Mouse (Mus musculus) lung, adult 2 months (tissue): ENCODE results near the gene Med21. TPM values are rescaled to one million over a fixed set of nuclear protein-coding genes. Genes with fewer than 3 reads are reported as not detected.

Source experiments
- DNase-seq: peaks from one replicate; pipeline ENCODE4 v3.0.0; 2022
- H3K4me1 ChIP-seq: fragments of 200-500 bp; 2 replicates; pipeline ENCODE4 v1.6.1; 2011; ENCODE audit warnings: low read length; ENCODE audit not compliant: control insufficient read depth, insufficient read depth
- H3K4me3 ChIP-seq: fragments of 200-500 bp; replicated peaks from 2 replicates; pipeline ENCODE3; 2011; ENCODE audit warnings: low read depth, mild to moderate bottlenecking, control low read depth, low read length; ENCODE audit errors: extremely low read depth
- CTCF ChIP-seq: fragments of 200-500 bp; IDR thresholded peaks from 2 replicates; pipeline ENCODE4 v1.5.1; 2011; ENCODE audit warnings: mild to moderate bottlenecking, low read length, control low read depth; ENCODE audit not compliant: insufficient read depth
- POLR2A ChIP-seq: fragments of 200-500 bp; IDR thresholded peaks from 2 replicates; pipeline ENCODE4 v1.6.1; 2011; ENCODE audit warnings: low read depth, mild to moderate bottlenecking, control low read depth, low read length, borderline replicate concordance; ENCODE audit errors: extremely low read depth
- WGBS: fragments of 180-500 bp; shearing (Covaris S2); methylation state at CpG from one replicate; pipeline ENCODE4 v1.1.7; 2018; 5-methylcytosine and 5-hydroxymethylcytosine counted together
- polyA plus RNA-seq: library from polyadenylated mRNA; depleted of rRNA; stranded (reverse); fragments of >200 nt; gene quantifications from 2 replicates; pipeline ENCODE4 v1.2.3, GENCODE M21; 2012

Gene Med21
- polyA plus RNA-seq, 1 experiment, result 25.1 TPM

DNA sequence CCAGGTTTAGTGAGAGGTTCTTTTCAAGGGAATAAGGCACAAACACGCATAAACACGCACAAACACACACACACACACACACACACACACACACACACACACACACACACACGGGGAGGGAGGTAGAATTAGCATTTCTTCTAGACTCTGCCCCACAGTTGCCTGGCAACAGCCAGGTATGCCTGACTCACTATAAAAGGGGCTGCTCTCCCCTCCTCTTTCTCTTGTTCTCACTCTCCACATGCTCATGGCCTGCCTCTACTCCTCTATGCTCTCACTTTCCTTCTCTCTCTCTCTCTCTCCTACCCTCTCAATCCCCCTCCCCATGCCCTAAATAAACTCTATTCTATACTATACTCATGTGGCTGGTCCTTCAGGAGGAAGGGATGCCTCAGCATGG is 14.2 kb upstream of the Med21 start:
- no peak for TF ChIP-seq POLR2A
- no peak for TF ChIP-seq CTCF
- no peak for DNase-seq
- 73% methylated on average over 3 of the region's 3 CpGs for WGBS
- Histone ChIP-seq H3K4me1 (peaks cover 2% of the 10 kb centered on the region; the same call in 1 of the 2 replicates), H3K4me3 (no peak overlapping the region)

- no peak overlapping the region for H3K4me3 ChIP-seq
- TF ChIP-seq POLR2A, result no peak
- WGBS, result 77% methylated on average over 9 of the region's 9 CpGs
- DNase-seq, result no peak
- peaks cover 6% of the 10 kb centered on the region; the same call in 1 of the 2 replicates for H3K4me1 ChIP-seq
Observed at GRCm38 (mm10) chr6:146629781-146630756, 12.3 kb upstream of the Med21 start.

DNA sequence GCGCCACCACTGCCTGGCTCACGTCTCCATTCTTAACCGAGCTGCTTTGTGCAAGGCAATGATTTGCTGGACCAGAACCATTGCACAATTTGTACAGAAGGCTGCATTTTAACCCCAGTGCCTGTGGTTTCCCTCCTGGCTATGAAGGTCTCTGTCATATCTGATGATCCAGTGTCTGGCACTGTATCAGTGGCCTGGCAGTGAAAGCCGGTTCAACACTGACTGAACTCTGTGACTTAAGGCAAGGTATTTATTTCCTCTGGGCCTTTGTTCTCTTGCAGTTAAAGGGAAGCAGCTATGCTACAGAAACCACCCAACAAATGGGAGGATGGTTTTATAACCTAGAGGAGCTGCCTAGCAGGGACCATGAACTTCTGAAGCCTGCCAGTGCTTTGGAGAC is 11.4 kb upstream of the Med21 start:
- TF ChIP-seq CTCF (no peak), POLR2A (no peak)
- Histone ChIP-seq H3K4me3 (no peak overlapping the region), H3K4me1 (peaks cover 6% of the 10 kb centered on the region; the same call in 1 of the 2 replicates)
- WGBS, result 76% methylated on average over 4 of the region's 4 CpGs
- no peak for DNase-seq

DNA sequence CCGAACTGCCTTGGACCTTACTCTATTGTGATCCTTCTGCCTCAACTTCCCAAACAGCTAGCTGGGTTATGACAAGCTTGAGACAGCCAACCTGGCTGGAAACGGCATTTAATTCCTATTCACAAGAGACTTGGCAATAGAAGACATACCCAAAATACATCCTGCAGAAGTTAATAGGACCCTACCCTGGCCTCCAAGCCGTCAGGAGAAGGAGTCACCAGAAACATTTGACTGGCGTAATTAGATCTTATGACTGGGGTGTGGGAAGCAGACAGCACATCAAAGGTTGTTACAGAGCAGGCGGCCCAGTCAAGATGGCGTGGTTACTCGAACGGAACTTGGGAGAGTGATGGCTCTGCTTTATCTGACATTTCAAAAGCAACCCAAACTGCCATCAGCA is 10.5 kb upstream of the Med21 start:
- WGBS, result 90% methylated on average over 8 of the region's 8 CpGs
- TF ChIP-seq CTCF (no peak), POLR2A (no peak)
- DNase-seq, result no peak
- Histone ChIP-seq H3K4me1 (peaks cover 6% of the 10 kb centered on the region; the same call in 1 of the 2 replicates), H3K4me3 (no peak overlapping the region)

DNA sequence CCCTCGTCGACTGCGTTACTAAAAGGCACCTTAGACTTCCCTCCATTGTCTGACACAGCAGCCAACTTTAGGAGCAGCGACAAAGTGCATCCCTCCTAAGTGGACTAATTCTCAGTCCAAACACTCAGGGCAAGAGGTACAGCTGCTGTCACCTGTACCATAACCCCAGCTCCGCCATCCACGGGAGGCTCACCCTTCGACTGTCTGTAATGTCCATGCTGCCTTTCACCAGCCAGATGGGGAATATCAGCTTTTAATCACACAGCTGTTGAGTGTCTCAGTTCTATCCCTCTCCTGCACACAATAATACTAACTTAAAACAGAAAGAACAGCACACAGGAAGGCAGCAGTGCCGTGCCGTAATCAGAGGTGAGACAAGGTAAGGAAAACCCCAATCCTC is 9.9 kb upstream of the Med21 start:
- WGBS, result 83% methylated on average over 9 of the region's 9 CpGs
- Histone ChIP-seq H3K4me3 (no peak overlapping the region), H3K4me1 (peaks cover 6% of the 10 kb centered on the region; the same call in 1 of the 2 replicates)
- DNase-seq, result no peak
- TF ChIP-seq POLR2A, result no peak
- no peak for TF ChIP-seq CTCF

DNA sequence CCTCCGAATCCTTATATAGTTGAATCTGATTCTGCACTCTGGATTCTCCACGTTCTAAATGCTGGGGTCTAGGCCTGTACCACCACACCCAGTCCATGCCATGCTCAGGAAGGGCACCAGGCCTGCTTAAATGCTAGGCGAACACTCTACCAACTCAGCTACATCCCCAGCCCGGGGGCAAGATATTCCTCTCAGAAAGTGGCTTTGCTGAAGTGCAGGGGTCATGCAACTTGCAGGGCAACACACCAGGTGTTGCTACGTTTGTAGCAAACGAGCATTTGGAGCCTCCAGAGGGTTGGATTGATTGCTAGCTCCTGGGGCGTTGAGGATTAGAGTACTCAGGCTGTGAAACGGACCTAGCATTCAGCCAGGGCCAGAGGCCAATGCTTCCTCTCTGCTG is 9.2 kb upstream of the Med21 start:
- DNase-seq, result no peak
- no peak for TF ChIP-seq CTCF
- TF ChIP-seq POLR2A, result no peak
- H3K4me1 ChIP-seq, result peaks cover 6% of the 10 kb centered on the region; the same call in 1 of the 2 replicates
- no peak overlapping the region for H3K4me3 ChIP-seq
- WGBS, result 64% methylated on average over 8 of the region's 8 CpGs

GRCm38 (mm10) chr6:146633629-146634014 is 8.7 kb upstream of the Med21 start:
- DNase-seq, result no peak
- peaks cover 6% of the 10 kb centered on the region; the same call in 1 of the 2 replicates for H3K4me1 ChIP-seq
- H3K4me3 ChIP-seq, result peak overlapping the region; percentile 81
- WGBS, result 5% methylated on average over 14 of the region's 14 CpGs
- TF ChIP-seq POLR2A (no peak), CTCF (no peak)

GRCm38 (mm10) chr6:146634015-146634722 is 8.2 kb upstream of the Med21 start:
- Histone ChIP-seq H3K4me1 (peaks cover 6% of the 10 kb centered on the region; the same call in 1 of the 2 replicates), H3K4me3 (peak overlapping the region; percentile 81)
- DNase-seq, result peak; percentile 70
- TF ChIP-seq CTCF (no peak), POLR2A (no peak)
- WGBS, result under 1% methylated on average over 82 of the region's 82 CpGs

- WGBS, result 61% methylated on average over 4 of the region's 4 CpGs
- no peak for DNase-seq
- Histone ChIP-seq H3K4me1 (peaks cover 6% of the 10 kb centered on the region; the same call in 1 of the 2 replicates), H3K4me3 (no peak overlapping the region)
- TF ChIP-seq POLR2A (no peak), CTCF (no peak)
Observed at GRCm38 (mm10) chr6:146634759-146635606, 7.4 kb upstream of the Med21 start.

- WGBS, result 71% methylated on average over 5 of the region's 5 CpGs
- peaks cover 6% of the 10 kb centered on the region; the same call in 1 of the 2 replicates for H3K4me1 ChIP-seq
- no peak overlapping the region for H3K4me3 ChIP-seq
- TF ChIP-seq CTCF, result no peak
- no peak for TF ChIP-seq POLR2A
- DNase-seq, result no peak
Observed at GRCm38 (mm10) chr6:146636482-146636881, 5.9 kb upstream of the Med21 start.
